Mouse (Mus musculus): ENCODE data around the gene Tnpo1.
A peak's percentile ranks its signal among the peaks of the same experiment; 100 is the strongest.
"Not testable (repeated sequence)": the region's sequence is repeated elsewhere in the genome, so short reads cannot be mapped to it uniquely, and the experiment has no call there.

Gene Tnpo1

DNA sequence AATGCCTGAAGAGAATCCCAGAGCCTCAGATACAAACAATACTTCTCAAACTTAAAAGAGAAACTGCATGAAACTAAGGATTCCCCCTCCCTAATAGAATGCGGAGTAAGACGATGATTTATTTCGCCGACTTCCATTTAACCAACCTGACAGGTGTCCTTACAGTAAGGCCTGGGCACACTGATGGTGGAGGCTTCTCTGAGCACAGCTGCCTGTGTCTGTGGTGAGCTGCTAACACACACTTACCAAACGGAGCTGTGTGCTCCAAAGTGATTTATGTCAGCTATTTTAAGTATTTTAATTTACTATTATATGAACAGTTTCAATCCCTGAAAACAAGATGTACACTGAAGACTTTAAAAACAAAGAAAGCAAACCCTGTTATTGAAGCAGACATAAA, 42.4 kb downstream of the Tnpo1 start:
- DNase-seq = no peak

DNA sequence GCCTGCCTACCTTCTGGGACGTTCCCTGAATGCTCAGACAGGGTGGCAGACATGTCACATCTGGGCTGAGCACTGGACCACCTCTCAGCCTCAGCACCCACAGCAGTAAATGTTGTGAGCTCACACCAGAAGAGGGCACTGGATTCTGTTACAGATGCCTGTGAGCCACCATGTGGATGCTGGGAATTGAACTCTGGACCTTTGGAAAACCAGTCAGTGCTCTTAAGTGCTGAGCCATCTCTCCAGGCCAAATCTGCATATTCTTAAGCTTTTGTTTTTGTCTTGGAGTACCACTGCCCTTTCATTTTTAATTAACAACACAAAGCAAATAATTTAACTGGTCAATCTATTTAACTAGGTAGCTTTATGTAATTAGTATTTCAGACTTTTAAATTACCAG, 44.2 kb downstream of the Tnpo1 start:
- no peak for DNase-seq

- DNase-seq = no peak
Measured at GRCm38 (mm10) chr13:98880336-98880735, 45.8 kb downstream of the Tnpo1 start.

- DNase-seq = no peak
Measured at GRCm38 (mm10) chr13:98879422-98879821, 46.8 kb downstream of the Tnpo1 start.

GRCm38 (mm10) chr13:98877165-98877564, 49.0 kb downstream of the Tnpo1 start:
- DNase-seq = no peak

- no peak for DNase-seq
Measured at GRCm38 (mm10) chr13:98874727-98875126, 51.5 kb downstream of the Tnpo1 start.

DNA sequence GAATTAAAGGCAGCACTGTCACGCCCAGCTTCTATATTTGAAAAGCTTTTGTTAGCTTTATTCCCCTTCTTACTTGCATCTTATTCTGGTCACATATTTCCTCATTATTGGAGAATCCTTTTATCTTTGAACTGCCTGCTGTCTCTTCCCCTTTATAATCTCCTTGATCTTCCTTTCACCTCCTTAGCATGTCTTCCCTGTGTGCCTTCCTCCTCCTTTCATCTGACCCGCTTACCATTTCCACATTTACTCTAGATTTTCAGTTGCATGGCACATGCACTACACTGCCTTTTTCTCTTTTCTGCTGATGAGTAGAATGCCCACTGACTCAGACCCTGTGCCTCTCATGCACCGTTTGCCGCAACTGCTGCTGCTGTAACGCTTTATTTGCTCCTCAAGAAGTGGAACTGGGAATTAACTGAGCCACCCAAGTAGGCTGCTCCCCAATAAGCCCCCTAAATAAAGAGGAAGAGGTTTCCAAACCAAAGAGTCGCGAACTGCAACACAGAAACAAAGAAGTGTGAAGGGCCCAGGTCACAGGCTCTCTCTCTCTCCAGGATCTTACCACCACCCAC, 53.8 kb downstream of the Tnpo1 start:
- no peak for DNase-seq

- no peak for DNase-seq
Measured at GRCm38 (mm10) chr13:98871263-98871662, 54.9 kb downstream of the Tnpo1 start.

DNA sequence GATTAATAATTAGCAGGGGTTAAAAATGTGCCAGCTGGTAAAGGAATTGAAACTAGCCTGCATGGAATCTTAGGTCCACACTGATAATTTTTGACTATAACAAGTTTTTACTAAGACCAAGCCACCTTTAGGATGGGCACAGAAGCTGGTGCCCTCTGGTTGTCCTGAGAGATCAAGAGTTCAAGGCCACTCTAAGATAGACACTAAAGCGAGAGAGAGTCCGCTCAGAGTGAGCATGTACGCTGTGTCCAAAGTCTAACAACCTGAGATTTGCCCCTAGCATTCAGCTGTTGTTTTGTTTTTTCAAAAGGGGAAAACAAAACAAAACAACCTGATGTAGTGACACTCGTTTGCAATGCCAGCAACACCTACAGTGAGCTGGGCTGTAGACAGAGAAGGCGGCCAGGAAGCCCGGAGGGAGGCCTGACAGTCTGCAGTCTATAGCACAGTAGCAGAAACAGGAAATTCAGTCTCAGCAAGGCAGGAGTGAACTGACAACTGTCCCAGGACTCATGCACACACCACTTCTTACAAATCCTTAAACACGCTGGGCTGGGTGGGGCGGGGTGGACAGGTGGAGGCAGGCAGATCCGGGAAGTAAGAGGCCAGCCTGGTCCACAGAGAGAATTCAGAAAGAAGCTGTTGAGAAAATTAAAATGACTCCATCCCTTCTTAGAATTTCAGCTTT, 57.8 kb downstream of the Tnpo1 start:
- DNase-seq = no peak

GRCm38 (mm10) chr13:98867810-98868209, 58.4 kb downstream of the Tnpo1 start:
- peak; percentile 14 to 43 for DNase-seq

GRCm38 (mm10) chr13:98855291-98855690, 70.9 kb downstream of the Tnpo1 start:
- no peak for DNase-seq

- no peak for DNase-seq
Measured at GRCm38 (mm10) chr13:98845794-98846193, 80.4 kb downstream of the Tnpo1 start.

- DNase-seq = no peak
Measured at GRCm38 (mm10) chr13:98836423-98837088, 89.6 kb downstream of the Tnpo1 start.

GRCm38 (mm10) chr13:98835740-98836139, 90.4 kb downstream of the Tnpo1 start:
- DNase-seq = no peak

DNA sequence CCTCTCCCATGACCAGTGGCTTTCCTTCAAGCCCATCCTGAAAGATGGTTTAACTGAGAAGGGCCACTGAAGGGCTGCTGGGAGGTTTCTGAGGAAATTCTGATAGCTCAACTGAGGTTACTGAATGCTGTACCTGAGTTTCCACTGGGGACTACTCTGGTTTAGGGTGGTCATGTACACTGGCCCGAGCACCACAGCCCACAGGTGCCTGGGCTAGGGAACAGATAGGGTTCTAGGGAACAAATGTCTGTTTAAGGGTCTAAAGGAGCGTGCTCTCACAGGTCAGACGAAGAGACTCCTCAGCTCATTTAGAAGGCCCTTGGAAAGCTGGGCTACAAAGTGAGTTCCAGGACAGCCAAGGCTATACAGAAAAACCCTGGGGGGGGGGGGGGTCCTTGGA, 91.5 kb downstream of the Tnpo1 start:
- DNase-seq = no peak

DNA sequence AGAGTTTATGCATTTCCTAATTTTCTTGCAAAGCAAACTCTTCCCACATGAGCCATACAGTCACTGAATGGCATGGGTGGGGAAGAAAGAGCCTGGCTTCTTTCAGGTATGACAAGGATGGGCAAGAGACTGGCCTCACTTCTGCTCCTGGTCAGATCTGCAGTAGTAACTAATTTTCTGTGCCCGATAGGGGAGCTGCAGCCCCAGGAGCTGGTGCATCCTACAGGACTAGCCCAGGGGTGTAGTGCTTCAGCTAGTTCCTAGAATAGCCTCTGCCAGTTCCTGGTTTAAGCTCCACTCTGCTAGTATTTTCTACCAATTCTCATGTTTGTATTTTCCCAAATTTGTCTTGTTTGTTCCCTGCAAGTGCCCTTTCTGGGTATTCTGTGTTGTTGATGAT, 92.0 kb downstream of the Tnpo1 start:
- no peak for DNase-seq

GRCm38 (mm10) chr13:98832451-98833450, 93.4 kb downstream of the Tnpo1 start:
- no peak for DNase-seq

GRCm38 (mm10) chr13:98829026-98829425, 97.2 kb downstream of the Tnpo1 start:
- not testable (repeated sequence) for DNase-seq

DNA sequence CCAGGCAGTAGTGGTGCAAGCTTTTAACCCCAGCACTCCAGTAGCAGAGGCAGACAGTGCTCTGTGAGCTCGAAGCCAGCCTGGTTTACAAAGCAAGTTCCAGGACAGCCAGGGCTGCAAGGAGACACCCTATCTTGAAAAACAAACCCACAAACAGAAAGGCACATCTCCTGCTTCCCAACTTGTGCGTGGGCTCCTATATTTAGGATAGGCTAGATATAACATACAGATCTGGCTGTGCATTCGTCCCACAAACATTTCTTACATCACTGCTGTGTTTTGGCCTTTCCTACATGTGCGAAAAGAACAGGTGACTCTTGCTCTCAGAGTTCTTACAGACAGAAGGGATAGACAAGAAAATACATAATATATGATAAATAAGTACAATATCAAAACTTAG, 100.6 kb downstream of the Tnpo1 start:
- DNase-seq = no peak

DNA sequence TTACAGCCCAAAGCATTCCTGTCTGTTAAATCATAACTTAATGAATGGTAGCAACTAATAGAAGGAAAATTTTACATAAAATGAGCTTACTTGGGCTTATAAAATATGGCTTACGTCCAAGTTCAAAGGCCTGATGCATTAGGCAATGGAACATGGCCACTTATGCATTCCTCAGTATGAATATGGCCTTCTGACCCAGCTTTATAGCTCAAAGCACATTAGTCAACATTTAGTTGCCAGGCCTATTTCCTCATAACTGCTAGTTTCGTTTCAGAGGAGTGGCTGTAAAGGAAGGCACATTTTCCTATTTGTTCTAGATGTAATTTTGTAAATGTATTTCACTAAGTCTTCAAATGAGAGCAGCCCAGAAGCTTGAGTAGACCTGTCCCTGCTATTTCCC, 107.1 kb downstream of the Tnpo1 start:
- DNase-seq = no peak

DNA sequence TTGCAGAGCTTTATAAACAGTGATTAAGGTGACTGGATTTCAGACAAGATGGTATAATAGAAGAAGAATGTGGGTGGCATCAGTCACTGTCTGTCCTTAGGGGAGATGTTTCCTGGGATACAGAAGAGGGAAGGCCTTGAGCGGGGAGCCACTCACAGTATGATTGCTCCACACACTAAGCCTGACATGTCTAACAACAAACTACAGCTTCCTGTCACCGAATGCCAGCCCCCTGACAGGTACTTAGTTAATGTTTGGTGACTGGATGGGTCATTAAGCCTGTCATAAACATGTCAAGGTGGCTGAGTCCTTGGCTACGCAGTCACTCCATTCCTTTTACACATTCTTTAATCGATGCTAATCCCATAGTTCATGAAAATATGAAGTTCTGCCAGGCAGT, 108.0 kb downstream of the Tnpo1 start:
- no peak for DNase-seq

GRCm38 (mm10) chr13:98817766-98818165, 108.4 kb downstream of the Tnpo1 start:
- no peak for DNase-seq
